Mouse (Mus musculus) kidney, postnatal 36 days (tissue): ENCODE results near the gene Pttg1.

Experiments used
- DNase-seq, 2 experiments: peaks; one replicate each; pipeline ENCODE4 v3.0.0; 2021 to 2022; ENCODE audit warnings: mixed read lengths in 2 of 2

Pttg1 gene

DNA sequence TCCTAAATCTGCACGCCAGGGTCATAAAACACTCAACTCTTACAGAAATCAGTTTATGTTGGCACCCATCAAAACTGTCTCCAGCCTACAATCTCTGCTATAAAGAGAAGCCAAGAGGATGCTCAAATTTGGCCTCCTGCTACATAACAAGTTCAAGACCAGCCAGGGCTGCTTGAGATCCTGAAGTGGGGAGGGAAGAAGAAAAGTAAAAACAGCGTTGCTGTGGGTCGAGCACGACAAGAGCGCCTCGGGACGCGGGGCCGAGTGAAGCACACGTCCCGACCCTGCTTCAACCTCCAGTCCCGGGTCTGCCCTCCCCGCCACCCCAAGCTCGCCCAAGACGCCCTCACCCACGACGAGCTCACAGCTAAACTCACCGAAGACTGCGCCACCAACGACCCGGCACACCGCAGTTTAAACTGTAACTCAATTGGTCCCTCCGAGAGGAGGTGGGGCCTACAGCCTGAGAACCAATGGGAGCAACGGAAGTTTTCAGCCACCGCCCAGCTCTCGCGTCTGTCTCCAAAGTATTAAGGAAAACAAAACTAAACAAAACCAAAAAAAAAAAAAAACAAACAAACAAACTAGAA lies at the start of gene Pttg1:
Gene Pttg1 (minus strand): TSS at position 428 of the 590 bp plus-strand sequence.
- peak; percentile 89 to 91 for DNase-seq

DNA sequence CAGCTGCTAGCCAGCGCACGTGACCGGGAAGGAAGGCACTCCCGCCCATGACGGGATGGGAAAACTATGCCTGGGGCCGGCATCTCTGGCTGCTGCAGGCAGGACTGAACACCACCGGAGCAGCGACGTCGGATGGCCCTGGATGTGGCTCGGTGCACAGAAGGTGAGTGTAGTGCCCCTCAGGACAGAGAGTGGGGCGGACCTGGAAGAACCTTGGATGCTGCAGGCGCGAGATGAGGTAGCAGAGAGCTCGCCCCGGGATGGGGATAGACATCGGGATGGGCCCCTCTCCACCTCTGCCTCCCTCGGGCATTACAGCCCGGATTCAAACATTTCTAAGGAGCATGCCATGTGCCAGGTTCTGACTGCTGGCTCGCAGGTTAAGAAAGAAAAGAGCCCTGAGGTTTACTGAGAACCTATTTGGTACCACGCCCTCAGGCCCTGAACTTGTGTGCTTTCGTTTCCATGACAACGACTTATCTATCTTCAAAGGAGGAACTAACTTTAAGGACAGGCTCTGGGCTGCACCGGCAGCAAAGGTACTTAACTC lies 48.2 kb upstream of the Pttg1 start, which contains the start of gene C1qtnf2:
Gene C1qtnf2 (plus strand): TSS at position 52 of the 550 bp plus-strand sequence.
- DNase-seq = peak; percentile 34 to 68

DNA sequence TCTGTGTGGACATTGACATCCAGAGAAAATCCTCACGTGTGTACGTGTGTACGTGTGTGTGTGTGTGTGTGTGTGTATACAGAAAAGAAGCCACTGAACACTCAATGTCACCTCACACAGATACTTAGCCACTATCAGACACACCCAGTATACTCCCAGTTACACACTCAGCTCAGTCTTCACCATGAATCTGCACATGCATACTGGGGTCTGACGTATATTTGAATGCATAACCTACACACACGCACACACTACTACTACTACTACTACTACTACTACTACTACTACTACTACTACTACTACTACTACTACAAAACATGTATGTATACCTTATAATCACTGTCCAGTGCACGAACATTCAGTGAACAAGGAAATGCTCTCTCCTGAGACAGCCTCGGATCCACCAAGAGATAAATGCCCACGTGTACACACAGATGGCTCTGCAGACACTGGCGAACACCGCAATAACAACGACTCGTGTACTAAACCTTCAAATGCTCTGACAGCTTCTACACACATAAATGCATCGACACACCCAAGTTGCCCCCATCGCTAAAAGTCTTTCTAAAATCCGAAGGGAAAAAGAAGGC lies 47.7 kb upstream of the Pttg1 start:
- no peak for DNase-seq

DNA sequence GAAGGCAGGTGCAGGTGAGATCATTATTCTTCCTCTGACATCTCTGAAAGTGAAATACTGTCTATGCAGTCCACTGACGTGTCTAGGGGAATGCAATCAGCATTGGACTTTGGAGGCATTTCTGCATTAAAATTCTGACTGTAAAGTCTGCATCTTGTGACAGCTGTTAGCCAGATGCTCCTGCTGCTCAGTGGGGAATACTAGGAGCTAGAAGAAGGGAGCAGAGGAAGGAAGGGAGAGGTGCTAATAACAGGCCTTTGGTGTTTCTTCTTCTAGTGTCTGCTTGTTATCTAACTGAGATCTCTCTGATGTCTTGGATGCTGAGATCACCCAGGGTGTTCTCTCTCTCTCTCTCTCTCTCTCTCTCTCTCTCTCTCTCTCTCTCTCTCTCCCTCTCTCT lies 47.1 kb upstream of the Pttg1 start:
- DNase-seq = no peak

DNA sequence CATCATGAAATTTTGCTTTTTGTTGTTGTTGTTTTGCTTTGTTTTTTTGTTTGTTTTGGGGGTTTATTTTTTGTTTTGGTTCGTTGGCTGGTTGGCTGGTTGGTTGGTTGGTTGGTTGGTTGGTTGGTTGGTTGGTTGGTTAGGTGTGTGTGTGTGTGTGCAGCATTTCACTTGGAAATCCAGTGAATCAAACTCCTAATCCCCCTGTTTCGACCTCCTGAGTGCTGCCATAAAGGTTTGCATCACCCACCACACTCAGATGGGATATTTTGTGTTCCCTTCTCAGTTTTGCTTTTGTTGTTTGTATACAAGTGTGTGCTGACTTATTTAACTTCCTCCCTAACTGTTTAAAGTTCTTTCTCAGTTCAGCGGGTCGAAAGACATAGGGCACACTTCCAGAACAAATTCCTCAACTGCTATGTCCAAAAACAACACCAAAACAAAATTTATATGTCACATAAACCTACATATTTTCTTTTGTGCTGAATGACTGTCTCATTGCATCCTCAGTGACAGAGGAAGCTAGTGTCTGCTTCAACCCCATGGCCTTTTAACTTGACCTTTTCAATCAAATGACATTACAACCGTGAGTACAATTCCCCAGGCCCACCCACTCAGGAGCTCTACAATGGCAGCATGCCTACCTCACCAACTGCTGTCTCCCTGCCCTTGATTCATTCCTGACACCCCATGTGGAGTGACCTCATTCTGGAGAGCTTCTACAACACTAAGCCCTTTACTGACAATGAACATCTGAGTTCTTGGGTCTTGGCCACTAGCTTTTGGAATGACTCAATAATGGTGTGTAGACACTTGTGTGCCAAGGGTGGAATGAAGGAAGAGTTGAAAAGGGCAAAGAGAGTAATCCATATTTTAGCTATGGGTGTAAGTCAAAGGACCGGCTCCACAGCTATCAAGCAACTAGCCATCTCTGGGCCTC lies 45.1 kb upstream of the Pttg1 start:
- DNase-seq = peak in 1 of 2 experiments; percentile 17

DNA sequence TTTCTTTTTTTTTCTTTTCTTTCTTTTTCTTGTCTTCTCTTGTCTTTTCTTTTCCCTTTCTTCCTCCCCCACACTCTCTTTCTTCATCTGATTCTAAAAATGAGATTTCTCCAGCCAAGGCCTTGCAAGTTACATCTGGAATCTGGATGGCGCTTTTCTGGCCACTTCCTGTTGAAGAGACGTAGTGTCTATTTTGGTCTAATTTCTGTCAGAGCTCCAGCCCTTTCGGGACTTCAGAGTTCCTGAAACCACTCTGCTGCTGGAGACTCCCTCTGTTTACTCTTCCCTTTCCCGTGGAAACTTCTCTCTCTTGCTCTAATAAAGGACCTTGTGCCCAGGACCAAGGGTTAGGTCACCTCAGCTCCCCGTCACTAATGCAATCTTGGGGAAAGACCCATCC lies 44.1 kb upstream of the Pttg1 start:
- peak; percentile 25 to 57 for DNase-seq

DNA sequence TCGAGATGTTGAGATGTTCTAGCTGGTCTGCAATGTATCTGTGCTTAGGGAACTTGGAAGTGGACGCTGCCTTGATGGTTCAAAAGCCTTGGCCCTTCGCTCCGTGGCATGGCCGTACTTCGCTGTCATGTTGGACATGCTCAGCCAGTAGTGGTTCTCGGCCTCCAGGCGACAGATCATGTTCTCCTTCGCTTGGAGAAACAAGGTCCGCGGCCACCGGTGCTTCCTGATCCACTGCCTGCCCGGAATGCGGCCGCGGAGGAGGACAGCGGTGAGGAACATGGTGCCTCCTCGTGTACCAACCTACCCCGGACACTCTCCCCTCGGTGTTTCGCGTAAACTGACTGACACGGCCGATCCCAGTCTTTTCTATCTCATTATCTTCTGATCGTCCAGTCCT lies 37.2 kb upstream of the Pttg1 start:
- no peak for DNase-seq

DNA sequence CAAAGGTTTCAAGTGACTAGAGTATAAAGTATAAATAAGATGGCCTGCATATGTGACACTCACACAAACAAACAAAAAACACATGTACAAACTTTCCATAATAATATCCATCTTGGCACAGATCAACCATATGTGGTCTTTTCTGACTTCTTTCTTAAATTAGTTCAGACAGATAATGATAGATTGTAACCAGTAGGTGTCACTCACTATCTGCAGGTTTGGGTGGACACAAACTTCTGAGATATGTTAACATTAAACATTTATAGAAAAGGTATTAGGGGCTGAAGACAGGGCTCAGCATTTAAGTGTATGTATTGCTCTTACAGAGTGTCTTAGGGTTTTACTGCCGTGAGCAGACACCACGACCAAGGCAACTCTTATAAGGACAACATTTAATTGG lies 26.2 kb upstream of the Pttg1 start:
- DNase-seq = no peak

DNA sequence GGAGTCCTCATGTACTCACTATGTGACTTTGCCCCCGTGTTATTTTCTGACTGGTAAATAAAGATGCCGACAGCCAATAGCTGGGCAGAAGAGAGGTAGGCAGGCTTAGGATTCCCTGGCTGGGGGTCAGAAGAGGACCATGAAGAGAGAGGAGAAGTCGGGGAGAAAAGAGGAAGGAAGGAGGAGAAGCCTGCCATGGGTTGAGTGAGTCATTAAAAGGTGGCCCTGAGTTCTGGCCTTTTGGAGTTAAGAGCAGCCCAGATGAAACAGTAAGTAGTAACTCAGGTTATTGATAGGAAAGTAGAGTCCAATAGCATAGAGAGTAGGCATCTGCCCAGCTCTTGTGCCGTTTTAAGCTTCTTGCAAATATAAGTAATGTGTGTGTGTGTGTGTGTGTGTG lies 25.3 kb upstream of the Pttg1 start:
- DNase-seq = no peak

DNA sequence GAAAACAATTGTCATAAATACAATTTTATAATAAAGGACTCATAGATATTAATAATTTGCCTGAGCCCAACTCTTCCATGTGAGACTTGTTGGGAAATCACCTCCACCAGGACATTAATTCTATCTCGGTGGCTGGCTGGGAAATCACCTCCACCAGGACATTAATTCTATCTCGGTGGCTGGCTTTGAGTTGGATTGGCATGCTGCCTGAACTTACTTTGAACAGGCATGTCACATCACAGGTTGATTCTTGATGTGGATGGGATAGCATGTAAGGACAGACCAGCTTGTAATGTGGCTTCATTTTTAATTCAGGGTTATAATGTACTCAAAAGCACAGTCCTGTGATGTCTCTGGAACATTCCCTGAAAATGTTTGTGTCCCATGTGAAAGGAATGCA lies 23.9 kb upstream of the Pttg1 start:
- no peak for DNase-seq

DNA sequence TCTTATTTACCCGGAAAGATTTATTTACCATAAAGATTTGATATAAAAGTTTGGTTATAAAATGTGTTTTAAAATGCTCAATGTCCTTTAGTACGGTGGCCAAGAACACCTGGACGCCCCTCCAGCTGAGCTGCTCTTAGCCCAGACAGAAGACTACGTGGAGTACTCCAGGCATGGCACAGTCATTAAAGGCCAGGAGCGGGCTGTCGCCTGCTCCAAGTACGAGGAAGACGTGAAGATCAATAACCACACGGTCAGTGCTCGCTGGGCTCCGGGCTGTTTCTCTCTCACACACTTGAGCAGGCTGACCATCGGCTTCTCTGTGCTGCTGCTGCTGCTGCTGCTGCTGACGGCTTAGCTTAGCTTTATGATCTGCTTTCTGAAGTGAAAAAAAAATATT lies 17.1 kb upstream of the Pttg1 start:
- no peak for DNase-seq

DNA sequence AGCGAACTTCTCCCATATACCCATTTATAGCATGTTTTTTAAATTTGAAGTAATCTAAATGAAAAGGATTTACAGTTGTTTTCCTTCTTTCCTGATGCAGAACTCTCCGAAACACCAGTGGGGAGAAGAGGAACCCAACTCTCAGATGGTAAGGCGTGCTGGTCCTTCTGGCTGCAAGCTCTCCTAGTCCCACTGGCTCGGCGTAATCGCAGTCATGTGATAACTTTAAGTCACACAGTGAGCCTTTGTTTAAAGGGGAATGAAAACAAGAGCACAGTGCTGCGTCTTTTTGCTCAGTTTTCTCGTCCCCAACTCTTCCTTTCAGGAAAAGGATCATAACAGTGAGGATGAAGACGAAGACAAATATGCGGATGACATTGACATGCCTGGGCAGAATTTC lies 15.1 kb upstream of the Pttg1 start:
- no peak for DNase-seq

DNA sequence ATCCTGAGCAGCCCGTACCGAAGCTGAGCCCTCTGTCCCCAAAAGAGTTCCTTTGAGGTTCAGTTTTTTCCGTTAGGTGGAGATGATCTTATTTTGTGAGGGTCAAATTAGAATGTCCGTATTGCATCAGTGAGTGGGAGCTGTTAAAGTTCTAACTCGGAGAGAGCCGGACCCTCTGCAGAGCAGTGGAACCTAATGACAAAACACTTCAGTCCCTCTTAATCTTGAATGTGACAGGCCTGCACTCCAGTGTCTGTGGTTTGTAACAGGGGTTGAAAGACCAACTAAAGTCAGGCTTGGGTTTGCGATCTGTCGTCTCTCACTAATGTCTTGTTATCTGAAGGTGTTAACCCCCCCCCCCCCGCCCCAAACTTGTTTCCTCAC lies 8.0 kb upstream of the Pttg1 start:
- no peak for DNase-seq

DNA sequence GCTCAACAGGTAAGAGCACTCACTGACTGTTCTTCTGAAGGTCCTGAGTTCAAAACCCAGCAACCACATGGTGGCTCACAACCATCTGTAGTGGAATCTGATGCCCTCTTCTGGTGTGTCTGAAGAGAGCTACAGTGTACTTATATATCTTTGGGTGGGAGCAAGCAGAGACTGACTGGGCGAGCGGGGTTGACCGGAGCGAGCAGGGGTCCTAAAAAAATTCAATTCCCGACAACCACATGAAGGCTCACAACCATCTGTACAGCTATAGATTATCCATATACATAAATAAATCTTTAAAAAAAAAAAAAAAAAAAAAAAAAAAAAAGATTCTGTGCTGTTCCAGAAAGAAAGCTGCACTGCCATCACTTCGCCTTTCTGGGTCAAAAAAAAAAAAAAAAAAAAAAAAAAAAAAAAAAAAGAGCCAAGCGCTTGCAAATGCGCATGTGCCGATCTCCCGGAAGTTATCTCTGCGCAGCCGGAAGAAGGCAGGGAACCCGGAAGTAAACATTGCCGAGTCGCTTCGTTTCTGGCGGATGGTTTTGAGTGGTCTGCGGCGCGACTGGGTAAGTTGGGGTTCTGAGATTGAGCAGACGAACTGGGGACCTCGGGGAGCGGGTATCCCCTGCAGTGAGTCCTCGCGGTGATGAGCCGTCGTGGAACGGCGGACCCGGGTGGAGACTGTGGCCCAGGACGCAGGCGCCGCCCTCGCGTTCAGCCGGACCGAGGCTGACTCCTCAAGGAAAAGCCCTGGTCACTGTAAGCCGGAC lies 7.4 kb upstream of the Pttg1 start, which contains the start of gene Slu7:
Gene Slu7 (plus strand): TSS at position 491 of the 770 bp plus-strand sequence.
- DNase-seq = peak; percentile 76 to 84

DNA sequence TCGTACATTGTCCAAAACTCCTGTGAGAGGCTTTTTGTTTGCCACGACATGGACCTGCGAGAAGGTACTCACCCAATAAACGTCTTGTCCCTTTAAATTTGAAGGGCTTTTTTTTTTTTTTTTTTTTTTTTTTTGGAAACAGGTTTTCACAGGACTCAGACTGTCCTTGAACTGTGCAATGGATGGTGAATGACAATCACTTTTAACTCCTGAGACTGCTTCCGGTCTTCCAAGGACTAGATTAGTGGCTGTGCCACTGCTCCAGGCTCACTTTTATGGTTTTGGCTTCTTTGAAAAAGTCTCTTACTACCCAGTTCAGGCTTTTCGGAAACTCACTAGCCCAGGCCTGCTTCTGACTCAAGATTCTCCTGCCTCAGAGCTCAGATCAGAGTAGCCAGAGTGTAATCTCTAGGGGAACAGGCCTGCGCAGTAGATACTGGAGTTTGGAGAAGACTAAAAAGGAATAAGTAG lies 398 bp upstream of the Pttg1 start:
- peak; percentile 32 to 40 for DNase-seq

DNA sequence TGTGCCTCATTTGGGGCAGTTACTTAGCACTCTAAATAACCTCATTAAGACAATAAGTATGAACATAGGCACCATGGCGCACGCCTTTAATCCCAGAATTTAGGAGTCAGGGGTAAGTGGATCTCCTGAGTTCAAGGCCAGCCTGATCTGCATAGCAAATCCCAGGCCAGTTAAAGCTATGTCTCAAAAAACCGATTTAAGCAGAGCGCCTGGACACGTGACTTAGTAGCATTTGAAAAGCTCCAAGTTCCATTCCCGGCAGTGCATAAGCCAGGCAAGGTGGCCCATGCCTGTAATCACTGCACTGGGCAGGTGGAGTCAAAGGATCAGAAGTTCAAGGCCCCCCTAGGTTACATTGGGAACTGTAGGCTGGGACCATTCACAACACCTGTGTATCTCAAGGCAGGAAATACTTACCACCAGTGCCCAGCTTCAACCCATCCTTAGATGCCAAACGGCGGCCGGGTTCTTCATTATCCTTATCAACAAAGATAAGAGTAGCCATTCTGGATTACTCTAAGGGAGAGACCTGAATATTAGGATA lies 813 bp downstream of the Pttg1 start:
- no peak for DNase-seq

DNA sequence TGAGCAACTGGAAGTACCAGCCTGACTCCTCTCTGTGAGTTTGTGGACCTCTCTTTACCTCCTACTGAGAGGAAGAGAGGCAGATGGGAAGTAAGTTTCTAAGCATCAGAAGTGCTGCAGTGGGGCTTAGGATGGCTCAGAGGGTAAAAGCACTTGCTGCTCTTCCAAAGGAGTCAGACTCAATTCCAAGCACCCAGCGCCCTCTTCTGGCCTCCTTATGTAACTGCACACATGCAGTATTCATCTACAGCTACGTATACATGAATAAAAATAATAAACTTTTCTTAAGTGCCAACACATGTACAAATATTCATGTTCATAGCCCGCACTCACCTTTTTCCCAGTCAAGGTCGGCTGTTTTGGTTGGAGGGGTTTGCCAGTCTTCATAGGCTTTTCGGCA lies 1.7 kb downstream of the Pttg1 start:
- DNase-seq = no peak

DNA sequence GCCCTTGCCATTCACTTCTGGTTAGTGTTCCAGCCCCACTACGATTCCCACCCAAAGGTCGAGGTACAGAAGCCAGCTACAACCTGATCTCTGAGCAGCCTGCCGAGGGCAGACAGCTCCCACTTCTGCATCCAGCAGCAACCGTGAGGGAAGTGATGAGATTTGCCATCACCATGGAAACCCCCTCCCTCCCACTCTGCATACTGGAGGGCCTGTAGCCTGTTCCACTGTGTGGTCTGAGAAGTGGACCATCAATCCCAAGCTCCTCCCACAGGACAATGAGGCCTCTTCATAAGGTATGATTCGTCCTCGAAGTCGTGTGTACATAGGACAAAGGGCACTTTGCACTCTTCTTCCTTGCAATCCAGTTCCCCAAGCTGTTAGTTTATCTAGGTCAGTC lies 8.8 kb downstream of the Pttg1 start:
- DNase-seq = no peak

DNA sequence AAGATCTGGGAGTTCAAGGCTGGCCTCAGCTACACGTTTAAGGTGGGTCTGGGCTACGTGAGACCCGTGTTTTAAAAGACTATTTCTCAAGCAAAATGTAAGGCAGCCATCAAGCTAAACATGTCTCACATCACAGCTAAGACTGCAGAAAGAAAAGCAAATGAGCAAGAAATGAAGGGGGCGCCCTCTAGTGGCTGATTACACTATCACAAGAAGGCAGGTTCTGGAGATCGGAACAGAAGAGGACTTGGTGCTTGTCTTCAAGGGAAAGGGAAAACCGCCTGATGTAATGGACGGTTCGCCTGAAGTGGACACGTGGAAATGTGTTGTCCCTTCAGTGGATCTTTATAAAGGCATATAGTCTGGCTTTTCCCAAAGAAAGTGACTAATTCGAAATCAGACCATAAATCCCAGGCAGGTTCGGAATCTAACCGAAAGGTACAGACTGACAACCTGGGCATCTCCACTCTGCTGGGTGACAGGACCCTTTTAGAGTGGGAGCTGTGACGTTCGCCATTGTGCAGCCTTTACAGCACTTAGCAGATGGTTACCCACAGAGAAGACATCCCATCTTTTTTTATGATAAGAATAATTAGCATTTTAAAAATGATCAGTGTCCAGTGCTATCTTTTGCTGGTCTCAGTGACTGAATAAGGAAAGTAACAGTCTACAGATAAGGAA lies 13.1 kb downstream of the Pttg1 start:
- DNase-seq = peak; percentile 75 to 89

DNA sequence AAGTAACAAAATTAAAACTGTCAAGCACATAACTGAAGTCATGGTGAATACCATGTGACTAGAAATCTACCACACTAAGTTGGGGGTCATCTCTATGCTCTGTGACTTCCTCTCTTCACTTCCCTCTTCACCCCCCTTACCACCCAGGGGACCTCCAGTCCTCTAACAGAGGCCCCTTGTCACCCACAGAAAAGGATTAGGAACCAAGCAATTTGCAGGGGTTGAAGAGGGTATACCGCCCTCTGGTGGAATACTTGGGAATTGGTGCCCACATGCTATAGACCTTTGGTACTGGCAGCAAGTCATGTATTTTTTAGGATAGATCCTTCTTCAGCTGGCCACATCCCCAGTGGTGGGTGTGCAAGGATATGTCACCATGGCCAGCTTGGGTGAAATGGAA lies 14.6 kb downstream of the Pttg1 start:
- peak; percentile 52 to 85 for DNase-seq

DNA sequence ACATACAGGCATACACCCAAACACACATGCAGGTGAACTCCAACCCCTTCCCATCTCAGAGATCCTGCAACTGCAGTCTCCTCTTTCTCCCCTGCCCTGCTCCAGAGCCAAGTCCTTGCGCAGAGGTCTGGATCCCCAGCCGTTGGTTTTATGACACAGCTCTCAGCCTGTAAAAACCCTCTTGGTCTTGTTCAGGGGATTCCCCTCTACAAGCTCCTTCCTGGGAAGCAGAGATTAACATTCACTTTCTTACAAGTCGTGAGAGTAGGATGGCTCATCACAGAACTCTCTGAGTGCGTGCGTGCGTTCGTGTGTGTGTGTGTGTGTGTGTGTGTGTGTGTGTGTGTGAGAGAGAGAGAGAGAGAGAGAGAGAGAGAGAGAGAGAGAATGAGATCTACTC lies 15.8 kb downstream of the Pttg1 start:
- DNase-seq = no peak

DNA sequence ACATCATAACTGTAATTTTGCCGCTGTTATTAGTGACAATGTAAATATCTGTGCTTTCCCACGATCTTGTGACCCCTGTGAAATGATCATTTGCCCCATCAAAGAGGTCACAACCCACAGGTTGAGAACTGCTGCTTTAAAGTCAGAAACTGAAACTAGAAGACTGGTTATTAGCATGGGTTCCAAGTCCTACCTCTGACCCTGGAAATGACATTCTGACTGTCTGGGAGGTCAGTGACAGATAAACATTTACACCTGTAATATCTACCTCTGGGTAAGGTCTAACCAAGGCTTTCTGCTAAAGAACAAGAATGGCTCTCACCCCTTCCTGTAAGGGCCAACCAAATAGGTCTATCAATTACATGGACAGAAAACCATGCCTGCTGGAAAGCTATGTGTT lies 17.2 kb downstream of the Pttg1 start:
- no peak for DNase-seq
